Mouse (Mus musculus) testis, adult 2 months (tissue): ENCODE measurements around the gene Rin3.

Source experiments
- CTCF ChIP-seq: fragments of 200-500 bp; IDR thresholded peaks from 2 replicates; pipeline ENCODE4 v1.5.1; 2012; ENCODE audit warnings: low read depth, mild to moderate bottlenecking, inconsistent platforms, low read length, moderate library complexity; ENCODE audit not compliant: control insufficient read depth, insufficient read depth, insufficient replicate concordance
- POLR2A ChIP-seq: fragments of 200-500 bp; IDR thresholded peaks from 2 replicates; pipeline ENCODE4 v1.6.1; 2012; ENCODE audit warnings: low read depth, mild to moderate bottlenecking, inconsistent platforms, low read length, moderate library complexity; ENCODE audit not compliant: control insufficient read depth

GRCm38 (mm10) chr12:102426285-102426684 is 143.4 kb downstream of the Rin3 start:
- TF ChIP-seq CTCF = no peak
- TF ChIP-seq POLR2A = no peak
